Mouse (Mus musculus) hindbrain, embryonic 11.5 days (tissue): ENCODE data around the gene Kctd6. TPM values are rescaled to one million over a fixed set of nuclear protein-coding genes. Genes with fewer than 3 reads are reported as not detected.

Experiments
- ATAC-seq: fragments of 200-750 bp; cut with Nextera tagmentation; 2 replicates; pipeline ENCODE4 v1.8.0; 2017; ENCODE audit warnings: mild to moderate bottlenecking, moderate TSS enrichment, moderate library complexity; ENCODE audit not compliant: low FRiP score
- DNase-seq: peaks from one replicate; pipeline ENCODE4 v3.0.0-alpha.2; 2015; ENCODE audit warnings: low spot score
- H3K27ac ChIP-seq: fragments of 300-500 bp; sonication (generic); 2 replicates; pipeline ENCODE4 v1.5.1; 2014; ENCODE audit warnings: mild to moderate bottlenecking, low read depth, low read length
- H3K27me3 ChIP-seq: fragments of 300-500 bp; sonication (generic); 2 replicates; pipeline ENCODE4 v1.6.1; 2014; ENCODE audit warnings: mild to moderate bottlenecking, low read length, moderate library complexity, mixed read lengths; ENCODE audit not compliant: control insufficient read depth, insufficient read depth
- H3K36me3 ChIP-seq: fragments of 300-500 bp; sonication (generic); 2 replicates; pipeline ENCODE4 v1.6.1; 2014; ENCODE audit warnings: mild to moderate bottlenecking, low read length, moderate library complexity, mixed read lengths; ENCODE audit not compliant: control insufficient read depth, insufficient read depth
- H3K4me1 ChIP-seq: fragments of 300-500 bp; sonication (generic); replicated peaks from 2 replicates; pipeline ENCODE4 v1.6.1; 2014; ENCODE audit warnings: low read length, mixed read lengths; ENCODE audit not compliant: control insufficient read depth, insufficient read depth
- H3K4me2 ChIP-seq: fragments of 300-500 bp; sonication (generic); replicated peaks from 2 replicates; pipeline ENCODE4 v1.6.1; 2014; ENCODE audit warnings: mild to moderate bottlenecking, low read depth, low read length
- H3K4me3 ChIP-seq: fragments of 300-500 bp; sonication (generic); 2 replicates; pipeline ENCODE4 v1.5.1; 2014; ENCODE audit warnings: low read depth, low read length
- H3K9ac ChIP-seq: fragments of 300-500 bp; sonication (generic); 2 replicates; pipeline ENCODE4 v1.6.1; 2014; ENCODE audit warnings: low read depth, low read length
- H3K9me3 ChIP-seq: fragments of 300-500 bp; sonication (generic); 2 replicates; pipeline ENCODE4 v1.6.1; 2016; ENCODE audit warnings: low read length; ENCODE audit not compliant: control insufficient read depth
- WGBS: fragments of 180-500 bp; shearing (Covaris S2); extraction: QIAGEN DNeasy Blood & Tissue Kit; methylation state at CpG from one replicate; pipeline ENCODE4 v1.1.7; 2014; 5-methylcytosine and 5-hydroxymethylcytosine counted together
- polyA plus RNA-seq: library from polyadenylated mRNA; unstranded; fragments of >200 nt; fragmentation: Nextera tagmentation; extraction: Ambion mirVana; gene quantifications from 2 replicates; pipeline ENCODE4 v1.2.1, GENCODE M21; 2014

The Kctd6 gene
- polyA plus RNA-seq, 1 experiment from 2014 or later, result 8.2 TPM

- no peak overlapping the region for H3K27ac ChIP-seq
- no peaks in the 10 kb centered on the region for H3K9me3 ChIP-seq
- no peak for DNase-seq
- H3K4me2 ChIP-seq, result no peak overlapping the region
- WGBS, result 46% methylated on average over 5 of the region's 5 CpGs
- no peak overlapping the region for H3K9ac ChIP-seq
- H3K36me3 ChIP-seq, result no peaks in the 10 kb centered on the region
- no peak overlapping the region for H3K4me3 ChIP-seq
- no peaks in the 10 kb centered on the region for H3K4me1 ChIP-seq
- H3K27me3 ChIP-seq, result no peaks in the 10 kb centered on the region
- ATAC-seq, result no peak
Observed at GRCm38 (mm10) chr14:8207543-8207942, 6.4 kb upstream of the Kctd6 start.

GRCm38 (mm10) chr14:8208876-8209275 is 5.1 kb upstream of the Kctd6 start:
- WGBS, result 77% methylated on average over 3 of the region's 3 CpGs
- H3K4me1 ChIP-seq, result no peaks in the 10 kb centered on the region
- no peaks in the 10 kb centered on the region for H3K27me3 ChIP-seq
- no peaks in the 10 kb centered on the region for H3K9me3 ChIP-seq
- no peaks in the 10 kb centered on the region for H3K36me3 ChIP-seq
- H3K27ac ChIP-seq, result no peak overlapping the region
- DNase-seq, result no peak
- no peak overlapping the region for H3K4me3 ChIP-seq
- no peak overlapping the region for H3K9ac ChIP-seq
- H3K4me2 ChIP-seq, result no peak overlapping the region
- ATAC-seq, result no peak

- WGBS, result 80% methylated on average over 2 of the region's 2 CpGs
Observed at GRCm38 (mm10) chr14:8209896-8210295, 4.0 kb upstream of the Kctd6 start.

GRCm38 (mm10) chr14:8212996-8213395 is 944 bp upstream of the Kctd6 start:
- ATAC-seq (no peak; the same call in 1 of the 2 replicates), DNase-seq (no peak)
- no peak overlapping the region for H3K4me3 ChIP-seq
- no peak overlapping the region for H3K9ac ChIP-seq
- no peaks in the 10 kb centered on the region for H3K4me1 ChIP-seq
- H3K36me3 ChIP-seq, result no peaks in the 10 kb centered on the region
- H3K4me2 ChIP-seq, result no peak overlapping the region
- WGBS, result 76% methylated on average over 2 of the region's 2 CpGs
- H3K27me3 ChIP-seq, result peaks cover 12% of the 10 kb centered on the region; the same call in 1 of the 2 replicates
- H3K27ac ChIP-seq, result no peak overlapping the region
- no peaks in the 10 kb centered on the region for H3K9me3 ChIP-seq

More at GRCm38 (mm10) chr14:8209896-8210295, 4.0 kb upstream of the Kctd6 start:
- no peak overlapping the region for H3K9ac ChIP-seq
- no peaks in the 10 kb centered on the region for H3K4me1 ChIP-seq
- H3K27ac ChIP-seq, result no peak overlapping the region
- H3K9me3 ChIP-seq, result no peaks in the 10 kb centered on the region
- H3K27me3 ChIP-seq, result no peaks in the 10 kb centered on the region
- no peak overlapping the region for H3K4me3 ChIP-seq
- no peaks in the 10 kb centered on the region for H3K36me3 ChIP-seq
- H3K4me2 ChIP-seq, result no peak overlapping the region
- no peak for DNase-seq
- ATAC-seq, result no peak

DNA sequence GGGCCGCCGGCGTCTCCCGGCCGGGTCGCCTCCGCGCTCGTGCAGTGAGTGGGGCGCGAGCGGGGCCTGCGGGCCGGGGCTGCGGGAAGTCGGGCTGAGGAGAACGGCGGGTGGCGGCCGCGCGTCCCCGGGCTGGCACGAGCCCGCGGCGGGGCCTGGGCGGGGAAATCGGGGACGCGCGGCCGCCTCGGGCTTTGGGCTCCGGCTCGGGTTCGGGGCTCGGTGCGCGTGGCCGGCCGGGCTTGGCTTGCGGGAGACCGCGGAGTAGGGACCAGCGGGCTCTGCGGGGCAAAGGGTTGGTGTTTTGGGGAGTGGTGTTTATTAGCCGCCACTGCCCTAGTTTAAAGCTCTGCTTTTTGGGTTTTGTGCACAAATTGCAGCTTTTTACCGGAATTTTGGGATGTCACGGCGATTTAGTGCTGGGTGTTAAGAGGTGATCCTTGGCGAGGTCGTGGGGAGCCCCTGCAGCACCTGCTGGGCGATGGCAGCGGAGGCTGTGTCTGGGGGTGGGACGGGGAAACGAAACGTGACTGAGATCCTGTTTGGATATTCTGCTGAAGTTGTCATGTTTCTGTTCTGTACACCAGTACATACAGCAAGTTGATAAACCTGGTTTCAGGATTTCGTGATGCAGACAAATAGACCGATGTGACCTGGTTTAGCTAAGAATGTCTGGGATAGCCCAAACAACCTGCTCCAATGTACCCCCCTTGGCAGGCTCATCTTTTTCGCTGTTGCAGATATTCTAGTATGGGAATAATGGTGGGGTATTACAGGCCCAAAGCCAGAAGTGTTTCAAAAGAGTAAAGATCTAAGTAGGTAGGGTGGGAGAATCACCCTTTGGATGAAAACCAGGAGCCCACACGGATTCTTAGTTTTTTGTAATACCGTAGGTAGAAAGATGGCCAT is 613 bp downstream of the Kctd6 start:
- DNase-seq, result peak; percentile 81
- no peaks in the 10 kb centered on the region for H3K36me3 ChIP-seq
- H3K4me2 ChIP-seq, result peak overlapping the region; percentile 67
- no peaks in the 10 kb centered on the region for H3K4me1 ChIP-seq
- peaks cover 12% of the 10 kb centered on the region; the same call in 1 of the 2 replicates for H3K27me3 ChIP-seq
- H3K27ac ChIP-seq, result peak overlapping the region; percentile 72; the same call in 1 of the 2 replicates
- peak; percentile 80 for ATAC-seq
- 3% methylated on average over 36 of the region's 63 CpGs for WGBS
- H3K9me3 ChIP-seq, result no peaks in the 10 kb centered on the region
- H3K4me3 ChIP-seq, result peak overlapping the region; percentile 56
- peak overlapping the region; percentile 88 for H3K9ac ChIP-seq

- Histone ChIP-seq H3K9me3 (no peaks in the 10 kb centered on the region), H3K9ac (no peak overlapping the region), H3K4me3 (peak overlapping the region; percentile 56), H3K27ac (no peak overlapping the region), H3K27me3 (peaks cover 12% of the 10 kb centered on the region; the same call in 1 of the 2 replicates), H3K36me3 (no peaks in the 10 kb centered on the region), H3K4me2 (peak overlapping the region; percentile 67), H3K4me1 (no peaks in the 10 kb centered on the region)
- WGBS, result 13% methylated on average over 21 of the region's 21 CpGs
- ATAC-seq (no peak), DNase-seq (peak; percentile 31)
Observed at GRCm38 (mm10) chr14:8215208-8215778, 1.4 kb downstream of the Kctd6 start.

GRCm38 (mm10) chr14:8216100-8216499 is 2.2 kb downstream of the Kctd6 start:
- no peaks in the 10 kb centered on the region for H3K9me3 ChIP-seq
- H3K4me1 ChIP-seq, result no peaks in the 10 kb centered on the region
- H3K27ac ChIP-seq, result no peak overlapping the region
- ATAC-seq, result no peak
- peak; percentile 6 for DNase-seq
- no peaks in the 10 kb centered on the region for H3K36me3 ChIP-seq
- H3K27me3 ChIP-seq, result peaks cover 12% of the 10 kb centered on the region; the same call in 1 of the 2 replicates
- 69% methylated on average over 5 of the region's 5 CpGs for WGBS
- no peak overlapping the region for H3K4me2 ChIP-seq
- H3K9ac ChIP-seq, result no peak overlapping the region
- no peak overlapping the region for H3K4me3 ChIP-seq

GRCm38 (mm10) chr14:8218238-8218637 is 4.3 kb downstream of the Kctd6 start:
- ATAC-seq (no peak), DNase-seq (no peak)
- H3K4me1 ChIP-seq, result no peaks in the 10 kb centered on the region
- no peaks in the 10 kb centered on the region for H3K9me3 ChIP-seq
- no peak overlapping the region for H3K4me3 ChIP-seq
- H3K27me3 ChIP-seq, result peaks cover 12% of the 10 kb centered on the region; the same call in 1 of the 2 replicates
- WGBS, result 44% methylated on average over 7 of the region's 7 CpGs
- H3K27ac ChIP-seq, result no peak overlapping the region
- H3K4me2 ChIP-seq, result no peak overlapping the region
- H3K9ac ChIP-seq, result no peak overlapping the region
- no peaks in the 10 kb centered on the region for H3K36me3 ChIP-seq
